Mouse (Mus musculus) MN1 (cell line): ENCODE data around the gene Numb.

Experiments used
- DNase-seq: peaks from one replicate; pipeline ENCODE4 v3.0.0-alpha.2; 2016; ENCODE audit warnings: low spot score

Gene Numb

GRCm38 (mm10) chr12:83852512-83853213, 69.1 kb downstream of the Numb start:
- DNase-seq, result no peak

- no peak for DNase-seq
These were observed 71.4 kb downstream of the Numb start for GRCm38 (mm10) chr12:83850334-83850733.

GRCm38 (mm10) chr12:83848595-83849231, 73.0 kb downstream of the Numb start:
- DNase-seq, result no peak

- DNase-seq, result no peak
These were observed 73.9 kb downstream of the Numb start for GRCm38 (mm10) chr12:83847877-83848276.

GRCm38 (mm10) chr12:83842678-83843440, 78.9 kb downstream of the Numb start:
- no peak for DNase-seq

- no peak for DNase-seq
These were observed 80.1 kb downstream of the Numb start for GRCm38 (mm10) chr12:83841409-83842190.

- DNase-seq, result no peak
These were observed 87.8 kb downstream of the Numb start for GRCm38 (mm10) chr12:83833979-83834378.

- no peak for DNase-seq
These were observed 91.3 kb downstream of the Numb start for GRCm38 (mm10) chr12:83830424-83830823.

GRCm38 (mm10) chr12:83816616-83817015, 105.1 kb downstream of the Numb start:
- no peak for DNase-seq

- DNase-seq, result peak; percentile 16
These were observed 109.8 kb downstream of the Numb start for GRCm38 (mm10) chr12:83811901-83812300.

GRCm38 (mm10) chr12:83803641-83804040, 118.1 kb downstream of the Numb start:
- no peak for DNase-seq

GRCm38 (mm10) chr12:83800943-83801342, 120.8 kb downstream of the Numb start:
- DNase-seq, result no peak

GRCm38 (mm10) chr12:83798313-83798712, 123.4 kb downstream of the Numb start:
- DNase-seq, result no peak

GRCm38 (mm10) chr12:83795586-83795985, 126.1 kb downstream of the Numb start:
- DNase-seq, result no peak

GRCm38 (mm10) chr12:83795051-83795450, 126.7 kb downstream of the Numb start:
- DNase-seq, result no peak

GRCm38 (mm10) chr12:83792706-83793410, 128.9 kb downstream of the Numb start:
- no peak for DNase-seq

GRCm38 (mm10) chr12:83791737-83792136, 130.0 kb downstream of the Numb start:
- no peak for DNase-seq

- no peak for DNase-seq
These were observed 131.0 kb downstream of the Numb start for GRCm38 (mm10) chr12:83790749-83791148.

GRCm38 (mm10) chr12:83789781-83790140, 132.0 kb downstream of the Numb start:
- DNase-seq, result no peak

GRCm38 (mm10) chr12:83789051-83789780, 132.5 kb downstream of the Numb start:
- DNase-seq, result no peak

- no peak for DNase-seq
These were observed 136.4 kb downstream of the Numb start for GRCm38 (mm10) chr12:83785305-83785704.
